Mouse (Mus musculus) thymus, postnatal 4 days (tissue): Measurements from ENCODE around the gene Wnt3.

ENCODE experiments used
- DNase-seq: peaks from one replicate; pipeline ENCODE4 v3.0.0; 2021

The Wnt3 gene

GRCm38 (mm10) chr11:103852590-103853283 lies 78.8 kb downstream of the Wnt3 start:
- no peak for DNase-seq

- DNase-seq, result no peak
Measured at GRCm38 (mm10) chr11:103853284-103853920, 79.5 kb downstream of the Wnt3 start.

GRCm38 (mm10) chr11:103854294-103854693 lies 80.3 kb downstream of the Wnt3 start:
- DNase-seq, result no peak

GRCm38 (mm10) chr11:103856641-103857040 lies 82.7 kb downstream of the Wnt3 start:
- DNase-seq, result no peak

- no peak for DNase-seq
Measured at GRCm38 (mm10) chr11:103858760-103859159, 84.8 kb downstream of the Wnt3 start.

GRCm38 (mm10) chr11:103859933-103860610 lies 86.1 kb downstream of the Wnt3 start:
- no peak for DNase-seq

GRCm38 (mm10) chr11:103862951-103863350 lies 89.0 kb downstream of the Wnt3 start:
- no peak for DNase-seq

GRCm38 (mm10) chr11:103864486-103864885 lies 90.5 kb downstream of the Wnt3 start:
- no peak for DNase-seq

GRCm38 (mm10) chr11:103865346-103865745 lies 91.4 kb downstream of the Wnt3 start:
- DNase-seq, result no peak
